Mouse (Mus musculus): ENCODE measurements at regions not wholly inside any gene's neighbourhood (a gene's known extent, or its start where the extent isn't known, plus 50 kb on each side); places are given as distances from the start of the nearest gene placed in this dataset.
A peak's percentile ranks its signal among the peaks of the same experiment; 100 is the strongest.

DNA sequence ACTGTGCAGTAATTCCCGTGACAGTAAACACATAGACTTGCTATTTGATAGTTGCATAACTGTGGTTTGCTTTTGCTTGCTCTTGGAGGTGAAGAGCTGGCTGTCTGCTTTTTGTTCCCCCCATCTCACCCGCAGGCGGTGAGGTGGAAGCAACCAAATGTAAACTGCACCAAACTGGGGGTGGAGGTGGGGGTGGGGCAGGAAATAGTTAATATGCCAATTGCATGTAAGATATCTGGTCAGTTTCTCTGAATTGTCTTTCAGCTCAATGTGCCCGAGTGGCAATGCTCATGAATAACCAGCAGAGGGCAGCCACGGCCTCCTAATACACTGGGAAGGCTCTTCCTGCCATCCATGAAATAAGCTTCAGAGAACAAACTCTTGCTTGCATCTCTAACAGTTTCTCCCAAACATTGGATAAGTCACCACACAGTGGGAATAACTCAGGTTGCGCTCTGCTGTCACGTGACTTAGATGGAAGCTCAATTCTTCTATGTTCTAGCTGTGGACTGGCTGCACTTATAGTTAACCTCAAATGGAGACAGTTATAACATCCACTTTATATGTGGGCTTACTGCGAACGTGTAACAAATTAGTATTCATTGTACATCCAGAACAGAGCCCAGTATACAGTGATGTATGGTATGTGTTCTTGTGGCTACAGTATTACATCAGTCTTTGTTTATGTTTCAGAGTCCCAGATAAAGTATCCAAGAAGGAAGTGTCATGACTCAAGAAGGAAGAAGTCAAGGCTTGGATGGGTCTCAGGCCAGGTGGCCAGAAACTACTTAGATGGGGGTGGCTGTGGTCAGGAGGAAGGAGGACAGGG, 62.0 kb upstream of the Egflam start:
- Histone ChIP-seq H3K9me3 (ENCODE audit: control insufficient read depth, low read length) (no peaks in the 10 kb centered on the region), H3K4me2 (ENCODE audit: low read length) (no peak overlapping the region), H3K27ac (replicated peaks in 1 of 2; ENCODE audit: control insufficient read depth in 1 of 2, insufficient read depth in 1 of 2, low read depth in 2 of 2, low read length in 2 of 2) (no peak overlapping the region), H3K36me3 (ENCODE audit: control insufficient read depth, insufficient read depth, low read length) (no peaks in the 10 kb centered on the region), H3K9ac (ENCODE audit: low read length) (no peak overlapping the region), H3K4me1 (ENCODE audit: control insufficient read depth in 2 of 2, insufficient read depth in 2 of 2, low read length in 2 of 2) (no peaks in the 10 kb centered on the region), H3K27me3 (ENCODE audit: control insufficient read depth, insufficient read depth, low read length) (peaks cover 7% of the 10 kb centered on the region; the same call in 1 of the 2 replicates), H3K4me3 (ENCODE audit: control insufficient read depth in 1 of 2, insufficient read depth in 1 of 2, low read depth in 1 of 2, low read length in 2 of 2) (no peak overlapping the region)
- ATAC-seq (ENCODE audit: insufficient number of reproducible peaks, insufficient read depth, low FRiP score, low read depth): no peak
- 27% methylated on average over 9 of the region's 9 CpGs for WGBS

DNA sequence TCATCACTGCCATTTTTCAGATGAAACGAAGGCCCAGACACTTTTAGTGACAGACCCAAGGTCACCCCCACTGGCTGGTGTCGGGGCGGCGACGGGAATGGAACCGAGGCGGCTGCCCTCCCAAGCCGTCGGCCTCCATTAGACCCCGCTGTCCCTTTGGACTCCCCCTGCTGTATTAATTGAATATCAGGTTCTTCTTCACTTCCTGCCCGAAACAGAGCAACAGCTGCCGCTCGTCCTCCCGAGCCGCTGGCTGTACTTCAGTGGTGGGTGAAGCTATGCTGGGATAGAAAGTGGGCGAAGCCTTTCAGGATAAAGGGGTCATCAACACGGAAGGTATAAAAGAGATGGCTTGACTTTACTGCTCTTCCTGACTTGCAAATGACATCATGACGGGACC, 64.4 kb upstream of the Egflam start:
- Histone ChIP-seq H3K4me1 (ENCODE audit: control insufficient read depth in 2 of 2, insufficient read depth in 2 of 2, low read length in 2 of 2) (no peaks in the 10 kb centered on the region), H3K27me3 (ENCODE audit: control insufficient read depth, insufficient read depth, low read length) (peaks cover 7% of the 10 kb centered on the region; the same call in 1 of the 2 replicates), H3K9ac (ENCODE audit: low read length) (no peak overlapping the region), H3K4me2 (ENCODE audit: low read length) (no peak overlapping the region), H3K4me3 (ENCODE audit: control insufficient read depth in 1 of 2, insufficient read depth in 1 of 2, low read depth in 1 of 2, low read length in 2 of 2) (no peak overlapping the region), H3K27ac (replicated peaks in 1 of 2; ENCODE audit: control insufficient read depth in 1 of 2, insufficient read depth in 1 of 2, low read depth in 2 of 2, low read length in 2 of 2) (no peak overlapping the region), H3K36me3 (ENCODE audit: control insufficient read depth, insufficient read depth, low read length) (no peaks in the 10 kb centered on the region), H3K9me3 (ENCODE audit: control insufficient read depth, low read length) (no peaks in the 10 kb centered on the region)
- ATAC-seq (ENCODE audit: insufficient number of reproducible peaks, insufficient read depth, low FRiP score, low read depth): no peak
- WGBS: 70% methylated on average over 18 of the region's 18 CpGs

DNA sequence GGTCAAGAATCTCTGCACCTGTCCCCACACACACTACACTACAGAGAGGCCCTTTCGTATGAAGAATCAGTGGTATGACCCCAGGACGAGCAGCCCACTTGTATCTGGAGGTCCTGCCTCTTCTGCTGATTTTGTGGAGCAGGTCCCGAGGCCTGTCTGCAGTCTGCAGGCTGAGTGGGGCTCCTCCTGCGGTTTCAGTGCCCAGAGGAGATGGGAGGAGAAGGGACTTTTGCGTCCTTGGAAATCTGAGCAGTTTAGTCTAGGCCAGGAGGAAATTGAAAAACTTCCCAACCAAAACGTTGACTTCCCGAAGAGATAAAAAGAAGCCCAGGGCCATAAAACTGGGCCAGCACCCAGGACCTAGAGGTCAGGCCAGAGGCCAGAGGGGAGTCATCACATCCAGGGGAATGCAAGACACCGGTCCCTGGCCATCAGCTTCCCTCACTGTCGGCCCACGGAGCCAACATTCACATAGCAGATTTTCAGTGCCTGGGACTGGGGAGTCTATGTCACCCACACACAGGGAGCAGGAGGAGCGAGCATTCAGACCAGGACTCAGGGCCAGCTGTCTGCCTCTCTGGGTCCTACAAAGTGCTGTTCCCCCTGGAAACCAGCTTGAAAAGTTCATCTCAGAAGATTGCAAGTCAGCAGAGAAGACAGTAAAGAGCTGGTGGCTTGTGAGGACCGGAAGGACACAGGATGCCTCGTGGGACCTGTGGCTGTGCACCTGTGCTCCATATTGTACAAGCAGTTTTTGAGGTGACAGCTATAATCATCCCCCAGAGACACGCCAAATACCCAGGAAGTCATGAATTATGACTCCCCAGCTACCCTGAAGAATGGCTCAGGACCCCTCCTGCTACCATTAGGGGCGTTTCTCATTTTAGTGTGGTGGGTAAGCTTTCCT, 65.5 kb upstream of the Egflam start:
- Histone ChIP-seq H3K36me3 (ENCODE audit: control insufficient read depth, insufficient read depth, low read length) (no peaks in the 10 kb centered on the region), H3K4me3 (ENCODE audit: control insufficient read depth in 1 of 2, insufficient read depth in 1 of 2, low read depth in 1 of 2, low read length in 2 of 2) (no peak overlapping the region), H3K9ac (ENCODE audit: low read length) (no peak overlapping the region), H3K4me1 (ENCODE audit: control insufficient read depth in 2 of 2, insufficient read depth in 2 of 2, low read length in 2 of 2) (no peaks in the 10 kb centered on the region), H3K27me3 (ENCODE audit: control insufficient read depth, insufficient read depth, low read length) (peaks cover 7% of the 10 kb centered on the region; the same call in 1 of the 2 replicates), H3K9me3 (ENCODE audit: control insufficient read depth, low read length) (no peaks in the 10 kb centered on the region), H3K27ac (replicated peaks in 1 of 2; ENCODE audit: control insufficient read depth in 1 of 2, insufficient read depth in 1 of 2, low read depth in 2 of 2, low read length in 2 of 2) (no peak overlapping the region), H3K4me2 (ENCODE audit: low read length) (no peak overlapping the region)
- no peak for ATAC-seq (ENCODE audit: insufficient number of reproducible peaks, insufficient read depth, low FRiP score, low read depth)
- WGBS: 74% methylated on average over 15 of the region's 15 CpGs

DNA sequence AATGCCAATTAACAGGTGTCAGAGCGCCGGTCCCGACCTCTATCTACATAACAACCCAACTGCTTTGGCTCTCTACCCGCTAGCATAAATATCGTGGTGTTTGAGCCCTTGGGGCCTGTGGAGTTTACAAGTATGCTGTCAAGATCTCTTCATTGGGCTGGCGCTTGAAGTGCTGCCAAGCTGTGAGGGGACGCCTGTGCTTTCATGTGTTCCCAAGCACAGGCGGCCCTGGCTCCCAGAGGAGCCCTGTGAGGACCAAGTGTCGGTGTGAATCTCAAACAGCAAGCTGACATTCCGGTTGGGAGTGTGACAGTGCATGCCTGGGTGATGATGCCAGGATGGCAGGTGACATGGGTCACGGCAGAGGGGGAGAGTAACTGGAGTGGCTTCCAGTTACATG, 82.0 kb upstream of the Egflam start:
- Histone ChIP-seq H3K4me1 (ENCODE audit: control insufficient read depth in 2 of 2, insufficient read depth in 2 of 2, low read length in 2 of 2) (peaks cover 11 to 14% of the 10 kb centered on the region in 2 experiments), H3K27me3 (ENCODE audit: control insufficient read depth, insufficient read depth, low read length) (peaks cover 36% of the 10 kb centered on the region), H3K36me3 (ENCODE audit: control insufficient read depth, insufficient read depth, low read length) (no peaks in the 10 kb centered on the region), H3K4me2 (ENCODE audit: low read length) (peak overlapping the region; percentile 9), H3K9me3 (ENCODE audit: control insufficient read depth, low read length) (no peaks in the 10 kb centered on the region), H3K27ac (replicated peaks in 1 of 2; ENCODE audit: control insufficient read depth in 1 of 2, insufficient read depth in 1 of 2, low read depth in 2 of 2, low read length in 2 of 2) (0 out of 4 replicates have a peak overlapping the region, but pooled peaks of 1 of the 2 experiments have one; percentile 13), H3K9ac (ENCODE audit: low read length) (no peak overlapping the region), H3K4me3 (ENCODE audit: control insufficient read depth in 1 of 2, insufficient read depth in 1 of 2, low read depth in 1 of 2, low read length in 2 of 2) (no peak overlapping the region)
- ATAC-seq (ENCODE audit: insufficient number of reproducible peaks, insufficient read depth, low FRiP score, low read depth): peak; percentile 72
- 4% methylated on average over 11 of the region's 11 CpGs for WGBS

DNA sequence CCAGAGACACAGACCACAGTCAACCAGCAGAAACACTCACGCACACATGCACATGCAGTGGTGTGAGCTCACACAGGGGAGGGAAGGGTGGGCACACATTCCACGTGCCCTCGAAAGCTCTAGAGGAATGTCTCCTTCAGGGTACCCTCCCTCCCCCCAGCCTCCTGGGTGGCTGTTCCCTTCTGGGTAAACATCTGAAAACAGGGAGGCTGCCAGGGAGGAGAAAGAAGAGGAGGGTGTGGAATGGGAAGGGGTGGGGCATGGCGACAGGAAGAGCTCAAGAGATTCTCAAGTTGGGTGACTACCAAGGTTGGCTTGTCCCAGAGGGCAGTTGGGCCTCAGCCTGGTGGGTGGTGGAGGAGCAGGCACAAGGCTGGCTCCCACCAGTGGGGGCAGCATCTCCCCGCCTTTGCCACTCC, 82.6 kb upstream of the Egflam start:
- no peak for ATAC-seq (ENCODE audit: insufficient number of reproducible peaks, insufficient read depth, low FRiP score, low read depth)

DNA sequence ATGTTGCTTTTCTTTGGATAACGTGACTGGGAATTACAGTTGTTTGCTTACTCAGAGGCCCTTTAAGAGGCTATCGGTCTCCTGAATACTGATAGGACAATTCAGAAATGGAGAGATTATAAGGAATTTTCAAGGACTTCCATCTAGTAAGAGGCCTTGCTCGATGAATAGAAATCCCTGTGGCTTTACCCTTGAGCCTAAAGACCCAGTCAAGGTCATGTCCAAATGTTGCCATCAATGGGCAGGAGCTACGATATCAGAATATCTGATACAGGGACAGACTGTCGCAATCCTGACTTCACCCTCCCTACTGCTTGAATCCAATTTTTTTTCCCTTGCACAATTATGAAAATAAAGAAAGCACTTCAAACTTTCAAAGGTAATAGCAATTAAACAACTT, 85.5 kb upstream of the Egflam start:
- Histone ChIP-seq H3K4me1 (ENCODE audit: control insufficient read depth in 2 of 2, insufficient read depth in 2 of 2, low read length in 2 of 2) (peaks cover 11 to 14% of the 10 kb centered on the region in 2 experiments), H3K36me3 (ENCODE audit: control insufficient read depth, insufficient read depth, low read length) (no peaks in the 10 kb centered on the region), H3K4me3 (ENCODE audit: control insufficient read depth in 1 of 2, insufficient read depth in 1 of 2, low read depth in 1 of 2, low read length in 2 of 2) (no peak overlapping the region), H3K9me3 (ENCODE audit: control insufficient read depth, low read length) (no peaks in the 10 kb centered on the region), H3K27me3 (ENCODE audit: control insufficient read depth, insufficient read depth, low read length) (peaks cover 8% of the 10 kb centered on the region), H3K27ac (replicated peaks in 1 of 2; ENCODE audit: control insufficient read depth in 1 of 2, insufficient read depth in 1 of 2, low read depth in 2 of 2, low read length in 2 of 2) (no peak overlapping the region), H3K9ac (ENCODE audit: low read length) (no peak overlapping the region), H3K4me2 (ENCODE audit: low read length) (no peak overlapping the region)
- WGBS: 50% methylated on average over 5 of the region's 5 CpGs
- no peak for ATAC-seq (ENCODE audit: insufficient number of reproducible peaks, insufficient read depth, low FRiP score, low read depth)

More for the DNA sequence above, 82.6 kb upstream of the Egflam start:
- WGBS: 40% methylated on average over 5 of the region's 5 CpGs
- H3K4me2 ChIP-seq (ENCODE audit: low read length): peak overlapping the region; percentile 9; the same call in 1 of the 2 replicates
- no peaks in the 10 kb centered on the region for H3K36me3 ChIP-seq (ENCODE audit: control insufficient read depth, insufficient read depth, low read length)
- H3K27ac ChIP-seq (replicated peaks in 1 of 2; ENCODE audit: control insufficient read depth in 1 of 2, insufficient read depth in 1 of 2, low read depth in 2 of 2, low read length in 2 of 2): no peak overlapping the region
- peaks cover 11 to 14% of the 10 kb centered on the region in 2 experiments for H3K4me1 ChIP-seq (ENCODE audit: control insufficient read depth in 2 of 2, insufficient read depth in 2 of 2, low read length in 2 of 2)
- H3K9me3 ChIP-seq (ENCODE audit: control insufficient read depth, low read length): no peaks in the 10 kb centered on the region
- H3K4me3 ChIP-seq (ENCODE audit: control insufficient read depth in 1 of 2, insufficient read depth in 1 of 2, low read depth in 1 of 2, low read length in 2 of 2): no peak overlapping the region
- H3K9ac ChIP-seq (ENCODE audit: low read length): no peak overlapping the region
- peaks cover 36% of the 10 kb centered on the region for H3K27me3 ChIP-seq (ENCODE audit: control insufficient read depth, insufficient read depth, low read length)

DNA sequence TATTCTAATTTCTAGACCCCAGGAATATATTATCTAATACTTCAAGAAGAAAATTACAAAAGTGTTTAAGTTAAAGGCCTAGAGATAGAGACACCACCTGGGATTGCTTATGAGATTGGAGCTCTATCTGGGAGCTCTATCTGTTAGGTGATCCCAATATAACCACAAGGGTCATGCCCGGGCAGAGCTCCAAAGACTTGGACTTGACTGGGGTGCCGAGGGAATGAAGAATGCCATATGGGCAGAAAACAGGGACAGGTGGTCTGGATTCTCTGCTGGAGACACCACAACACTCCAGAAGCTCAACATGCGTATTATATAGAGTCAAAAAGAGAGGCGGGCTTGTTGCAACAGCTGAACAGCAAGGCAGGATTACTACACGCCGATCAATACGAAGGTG, 92.9 kb upstream of the Egflam start:
- no peaks in the 10 kb centered on the region; the same call in 1 of the 2 replicates for H3K27me3 ChIP-seq (ENCODE audit: control insufficient read depth, insufficient read depth, low read length)
- no peak overlapping the region for H3K4me2 ChIP-seq (ENCODE audit: low read length)
- no peaks in the 10 kb centered on the region for H3K4me1 ChIP-seq (ENCODE audit: control insufficient read depth in 2 of 2, insufficient read depth in 2 of 2, low read length in 2 of 2)
- no peak for ATAC-seq (ENCODE audit: insufficient number of reproducible peaks, insufficient read depth, low FRiP score, low read depth)
- 89% methylated on average over 7 of the region's 7 CpGs for WGBS
- H3K27ac ChIP-seq (replicated peaks in 1 of 2; ENCODE audit: control insufficient read depth in 1 of 2, insufficient read depth in 1 of 2, low read depth in 2 of 2, low read length in 2 of 2): no peak overlapping the region
- no peaks in the 10 kb centered on the region for H3K9me3 ChIP-seq (ENCODE audit: control insufficient read depth, low read length)
- no peak overlapping the region for H3K4me3 ChIP-seq (ENCODE audit: control insufficient read depth in 1 of 2, insufficient read depth in 1 of 2, low read depth in 1 of 2, low read length in 2 of 2)
- no peaks in the 10 kb centered on the region for H3K36me3 ChIP-seq (ENCODE audit: control insufficient read depth, insufficient read depth, low read length)
- no peak overlapping the region for H3K9ac ChIP-seq (ENCODE audit: low read length)

All from heart, embryonic 14.5 days (tissue).